Mouse (Mus musculus): ENCODE measurements around the gene Rnf2. TPM values are rescaled to one million over a fixed set of nuclear protein-coding genes. Genes with fewer than 3 reads are reported as not detected.

The Rnf2 gene
- polyA plus RNA-seq, 1 experiment from 2014 or later, result 74.1 TPM

GRCm38 (mm10) chr1:151516871-151517270 is 16.1 kb upstream of the Rnf2 start:
- no peaks in the 10 kb centered on the region for H3K9me3 ChIP-seq (replicated peaks; ENCODE audit: control insufficient read depth, low read length)

GRCm38 (mm10) chr1:151515733-151516132 is 15.0 kb upstream of the Rnf2 start:
- Histone ChIP-seq H3K4me3 (replicated peaks; ENCODE audit: low read length) (no peak overlapping the region), H3K9ac (ENCODE audit: low read length) (no peak overlapping the region), H3K36me3 (ENCODE audit: control insufficient read depth, insufficient read depth, low read length) (no peaks in the 10 kb centered on the region), H3K27me3 (ENCODE audit: control insufficient read depth, insufficient read depth, low read length) (no peaks in the 10 kb centered on the region), H3K9me3 (replicated peaks; ENCODE audit: control insufficient read depth, low read length) (no peaks in the 10 kb centered on the region), H3K4me1 (ENCODE audit: control insufficient read depth, insufficient read depth, low read length) (no peaks in the 10 kb centered on the region), H3K27ac (ENCODE audit: low read length) (no peak overlapping the region), H3K4me2 (ENCODE audit: low read depth, low read length) (no peak overlapping the region)
- 100% methylated on average over 1 of the region's 1 CpGs for WGBS
- no peak for ATAC-seq (ENCODE audit: insufficient read depth, low FRiP score)

More at GRCm38 (mm10) chr1:151516871-151517270, 16.1 kb upstream of the Rnf2 start:
- WGBS, result 84% methylated on average over 3 of the region's 3 CpGs
- no peak overlapping the region for H3K4me2 ChIP-seq (ENCODE audit: low read depth, low read length)
- no peak overlapping the region for H3K9ac ChIP-seq (ENCODE audit: low read length)
- no peak overlapping the region for H3K27ac ChIP-seq (ENCODE audit: low read length)
- H3K27me3 ChIP-seq (ENCODE audit: control insufficient read depth, insufficient read depth, low read length), result no peaks in the 10 kb centered on the region
- H3K4me1 ChIP-seq (ENCODE audit: control insufficient read depth, insufficient read depth, low read length), result no peaks in the 10 kb centered on the region
- H3K36me3 ChIP-seq (ENCODE audit: control insufficient read depth, insufficient read depth, low read length), result no peaks in the 10 kb centered on the region
- ATAC-seq (ENCODE audit: insufficient read depth, low FRiP score), result no peak
- no peak overlapping the region for H3K4me3 ChIP-seq (replicated peaks; ENCODE audit: low read length)

- no peaks in the 10 kb centered on the region for H3K27me3 ChIP-seq (ENCODE audit: control insufficient read depth, insufficient read depth, low read length)
- WGBS, result 61% methylated on average over 4 of the region's 4 CpGs
- no peak overlapping the region for H3K4me2 ChIP-seq (ENCODE audit: low read depth, low read length)
- no peak overlapping the region for H3K9ac ChIP-seq (ENCODE audit: low read length)
- no peaks in the 10 kb centered on the region for H3K36me3 ChIP-seq (ENCODE audit: control insufficient read depth, insufficient read depth, low read length)
- H3K4me3 ChIP-seq (replicated peaks; ENCODE audit: low read length), result no peak overlapping the region
- ATAC-seq (ENCODE audit: insufficient read depth, low FRiP score), result no peak
- H3K27ac ChIP-seq (ENCODE audit: low read length), result no peak overlapping the region
- H3K9me3 ChIP-seq (replicated peaks; ENCODE audit: control insufficient read depth, low read length), result no peaks in the 10 kb centered on the region
- no peaks in the 10 kb centered on the region for H3K4me1 ChIP-seq (ENCODE audit: control insufficient read depth, insufficient read depth, low read length)
Observed at GRCm38 (mm10) chr1:151514119-151514518, 13.4 kb upstream of the Rnf2 start.

GRCm38 (mm10) chr1:151510811-151511210 is 10.1 kb upstream of the Rnf2 start:
- H3K9me3 ChIP-seq (replicated peaks; ENCODE audit: control insufficient read depth, low read length), result no peaks in the 10 kb centered on the region
- no peak for ATAC-seq (ENCODE audit: insufficient read depth, low FRiP score)
- H3K4me1 ChIP-seq (ENCODE audit: control insufficient read depth, insufficient read depth, low read length), result no peaks in the 10 kb centered on the region
- H3K36me3 ChIP-seq (ENCODE audit: control insufficient read depth, insufficient read depth, low read length), result no peaks in the 10 kb centered on the region
- no peak overlapping the region for H3K27ac ChIP-seq (ENCODE audit: low read length)
- no peak overlapping the region for H3K9ac ChIP-seq (ENCODE audit: low read length)
- no peak overlapping the region for H3K4me3 ChIP-seq (replicated peaks; ENCODE audit: low read length)
- H3K4me2 ChIP-seq (ENCODE audit: low read depth, low read length), result no peak overlapping the region
- 36% methylated on average over 4 of the region's 4 CpGs for WGBS
- H3K27me3 ChIP-seq (ENCODE audit: control insufficient read depth, insufficient read depth, low read length), result no peaks in the 10 kb centered on the region

GRCm38 (mm10) chr1:151499815-151500501 is 797 bp downstream of the Rnf2 start:
- H3K4me1 ChIP-seq (ENCODE audit: control insufficient read depth, insufficient read depth, low read length), result peaks cover 13% of the 10 kb centered on the region
- H3K9me3 ChIP-seq (replicated peaks; ENCODE audit: control insufficient read depth, low read length), result no peaks in the 10 kb centered on the region
- H3K4me2 ChIP-seq (ENCODE audit: low read depth, low read length), result peak overlapping the region; percentile 76
- H3K4me3 ChIP-seq (replicated peaks; ENCODE audit: low read length), result peak overlapping the region; percentile 89
- no peaks in the 10 kb centered on the region for H3K27me3 ChIP-seq (ENCODE audit: control insufficient read depth, insufficient read depth, low read length)
- ATAC-seq (ENCODE audit: insufficient read depth, low FRiP score), result peak; percentile 34
- peak overlapping the region; percentile 98 for H3K27ac ChIP-seq (ENCODE audit: low read length)
- H3K9ac ChIP-seq (ENCODE audit: low read length), result peak overlapping the region; percentile 98
- no peaks in the 10 kb centered on the region for H3K36me3 ChIP-seq (ENCODE audit: control insufficient read depth, insufficient read depth, low read length)
- under 1% methylated on average over 54 of the region's 59 CpGs for WGBS

- Histone ChIP-seq H3K9ac (ENCODE audit: low read length) (no peak overlapping the region), H3K4me3 (replicated peaks; ENCODE audit: low read length) (no peak overlapping the region), H3K27ac (ENCODE audit: low read length) (no peak overlapping the region), H3K4me2 (ENCODE audit: low read depth, low read length) (no peak overlapping the region), H3K27me3 (ENCODE audit: control insufficient read depth, insufficient read depth, low read length) (no peaks in the 10 kb centered on the region), H3K9me3 (replicated peaks; ENCODE audit: control insufficient read depth, low read length) (no peaks in the 10 kb centered on the region), H3K36me3 (ENCODE audit: control insufficient read depth, insufficient read depth, low read length) (no peaks in the 10 kb centered on the region), H3K4me1 (ENCODE audit: control insufficient read depth, insufficient read depth, low read length) (peaks cover 22% of the 10 kb centered on the region)
- 78% methylated on average over 3 of the region's 3 CpGs for WGBS
- no peak for ATAC-seq (ENCODE audit: insufficient read depth, low FRiP score)
Observed at GRCm38 (mm10) chr1:151498381-151498780, 2.4 kb downstream of the Rnf2 start.

GRCm38 (mm10) chr1:151497942-151498341 is 2.8 kb downstream of the Rnf2 start:
- ATAC-seq (ENCODE audit: insufficient read depth, low FRiP score), result no peak

GRCm38 (mm10) chr1:151497028-151497427 is 3.7 kb downstream of the Rnf2 start:
- Histone ChIP-seq H3K27ac (ENCODE audit: low read length) (no peak overlapping the region), H3K36me3 (ENCODE audit: control insufficient read depth, insufficient read depth, low read length) (no peaks in the 10 kb centered on the region), H3K4me1 (ENCODE audit: control insufficient read depth, insufficient read depth, low read length) (peaks cover 24% of the 10 kb centered on the region), H3K4me3 (replicated peaks; ENCODE audit: low read length) (no peak overlapping the region), H3K9me3 (replicated peaks; ENCODE audit: control insufficient read depth, low read length) (no peaks in the 10 kb centered on the region), H3K27me3 (ENCODE audit: control insufficient read depth, insufficient read depth, low read length) (no peaks in the 10 kb centered on the region), H3K9ac (ENCODE audit: low read length) (no peak overlapping the region), H3K4me2 (ENCODE audit: low read depth, low read length) (no peak overlapping the region)
- ATAC-seq (ENCODE audit: insufficient read depth, low FRiP score), result no peak
- WGBS, result 87% methylated on average over 8 of the region's 8 CpGs

More at GRCm38 (mm10) chr1:151497942-151498341, 2.8 kb downstream of the Rnf2 start:
- H3K27me3 ChIP-seq (ENCODE audit: control insufficient read depth, insufficient read depth, low read length), result no peaks in the 10 kb centered on the region
- no peak overlapping the region for H3K4me2 ChIP-seq (ENCODE audit: low read depth, low read length)
- peaks cover 24% of the 10 kb centered on the region for H3K4me1 ChIP-seq (ENCODE audit: control insufficient read depth, insufficient read depth, low read length)
- H3K9ac ChIP-seq (ENCODE audit: low read length), result no peak overlapping the region
- H3K9me3 ChIP-seq (replicated peaks; ENCODE audit: control insufficient read depth, low read length), result no peaks in the 10 kb centered on the region
- no peaks in the 10 kb centered on the region for H3K36me3 ChIP-seq (ENCODE audit: control insufficient read depth, insufficient read depth, low read length)
- WGBS, result 72% methylated on average over 2 of the region's 2 CpGs
- no peak overlapping the region for H3K4me3 ChIP-seq (replicated peaks; ENCODE audit: low read length)
- no peak overlapping the region for H3K27ac ChIP-seq (ENCODE audit: low read length)

GRCm38 (mm10) chr1:151495635-151496285 is 5.0 kb downstream of the Rnf2 start:
- H3K4me3 ChIP-seq (replicated peaks; ENCODE audit: low read length), result no peak overlapping the region
- H3K27me3 ChIP-seq (ENCODE audit: control insufficient read depth, insufficient read depth, low read length), result no peaks in the 10 kb centered on the region
- peaks cover 24% of the 10 kb centered on the region for H3K4me1 ChIP-seq (ENCODE audit: control insufficient read depth, insufficient read depth, low read length)
- 90% methylated on average over 2 of the region's 2 CpGs for whole genome bisulfite sequencing
- H3K9me3 ChIP-seq (replicated peaks; ENCODE audit: control insufficient read depth, low read length), result no peaks in the 10 kb centered on the region
- no peaks in the 10 kb centered on the region for H3K36me3 ChIP-seq (ENCODE audit: control insufficient read depth, insufficient read depth, low read length)
- no peak overlapping the region for H3K4me2 ChIP-seq (ENCODE audit: low read depth, low read length)
- no peak overlapping the region for H3K9ac ChIP-seq (ENCODE audit: low read length)
- no peak for ATAC-seq (ENCODE audit: insufficient read depth, low FRiP score)
- H3K27ac ChIP-seq (ENCODE audit: low read length), result no peak overlapping the region
